Comparison of ENCODE assay signal across 51 mouse cellular contexts in the genomic region with DNA sequence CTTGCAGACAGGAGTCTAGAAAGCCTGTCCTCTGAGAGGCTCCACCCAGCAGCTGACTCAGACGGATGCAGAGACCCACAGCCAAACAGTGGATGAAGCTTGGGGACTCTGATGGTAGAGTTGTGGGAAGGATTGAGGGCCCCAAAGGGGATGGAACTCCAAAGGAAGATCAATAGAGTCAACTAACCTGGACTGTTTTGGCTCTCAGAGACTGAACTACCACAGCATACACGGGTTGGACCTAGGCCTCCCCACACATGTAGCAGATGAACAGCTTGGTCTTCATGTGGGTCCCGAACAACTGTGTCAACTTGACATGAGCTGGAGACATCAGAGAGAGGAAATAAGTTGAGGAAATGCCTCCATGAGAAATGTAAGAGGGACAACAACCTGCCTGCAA. TPM values are rescaled to one million over a fixed set of nuclear protein-coding genes. Genes with fewer than 3 reads are reported as not detected.
"Had no signal": no experiment of that assay in that cellular context is flagged by ENCODE, and none has a peak within 500 bp of the region (broad histone marks: within the 10 kb centered on the region; RNA-seq: fewer than 3 reads in every experiment).

No protein-coding gene starts in this region.

- H3K9ac ChIP-seq: heart, embryonic 12.5 days; heart, embryonic 13.5 days; heart, embryonic 15.5 days; hindbrain, embryonic 12.5 days; hindbrain, embryonic 13.5 days; hindbrain, embryonic 14.5 days; hindbrain, embryonic 15.5 days; intestine, embryonic 15.5 days; kidney, embryonic 15.5 days had no signal

- H3K4me1 ChIP-seq: heart, embryonic 10.5 days; heart, embryonic 12.5 days; hindbrain, embryonic 10.5 days; hindbrain, embryonic 12.5 days; hindbrain, embryonic 13.5 days; hindbrain, embryonic 15.5 days; intestine, embryonic 15.5 days; kidney, embryonic 15.5 days had no signal

- DNase-seq: heart, adult 2 months; heart, postnatal 10 days; heart, postnatal 14 days; heart, postnatal 36 days; heart, postnatal 4 days; kidney, adult 11 months; kidney, adult 18-20 months; kidney, adult 2 months; kidney, adult 8-10 months; kidney, adult 9 months; kidney, postnatal 10 days; kidney, postnatal 14 days; kidney, postnatal 25 days; kidney, postnatal 36 days; kidney, postnatal 4 days; layer of hippocampus, adult 9-11 months had no signal

- H3K27ac ChIP-seq: heart, adult 2 months; heart, embryonic 10.5 days; heart, embryonic 13.5 days; heart, embryonic 15.5 days; hindbrain, embryonic 10.5 days; hindbrain, embryonic 12.5 days; hindbrain, embryonic 13.5 days; hindbrain, embryonic 14.5 days; hindbrain, embryonic 15.5 days; hindbrain, postnatal 0 days; intestine, embryonic 15.5 days; kidney, embryonic 15.5 days; kidney, postnatal 0 days; layer of hippocampus, adult 2 months had no signal

- H3K4me3 ChIP-seq: heart, adult 2 months; heart, embryonic 10.5 days; heart, embryonic 12.5 days; heart, embryonic 13.5 days; heart, embryonic 15.5 days; hindbrain, embryonic 10.5 days; hindbrain, embryonic 12.5 days; hindbrain, embryonic 13.5 days; hindbrain, embryonic 15.5 days; intestine, embryonic 15.5 days; kidney, embryonic 15.5 days; layer of hippocampus, adult 2 months had no signal

- ATAC-seq: hindbrain, embryonic 16.5 days; hindbrain, postnatal 0 days; inflammation-experienced regulatory T-cells, adult 6 months; intestine, embryonic 15.5 days; intestine, embryonic 16.5 days; intestine, postnatal 0 days had no signal

- H3K4me2 ChIP-seq: heart, embryonic 11.5 days; heart, embryonic 12.5 days; heart, embryonic 13.5 days; heart, embryonic 15.5 days; hindbrain, embryonic 12.5 days; hindbrain, embryonic 13.5 days; hindbrain, embryonic 14.5 days; hindbrain, embryonic 15.5 days; intestine, embryonic 15.5 days; kidney, embryonic 15.5 days had no signal

- H3K27me3 ChIP-seq: heart, embryonic 12.5 days; heart, embryonic 13.5 days; heart, embryonic 15.5 days; hindbrain, embryonic 12.5 days; hindbrain, embryonic 13.5 days; hindbrain, embryonic 15.5 days; intestine, embryonic 15.5 days; kidney, embryonic 15.5 days had no signal

- H3K9me3 ChIP-seq: heart, embryonic 10.5 days; heart, embryonic 13.5 days; heart, embryonic 15.5 days; hindbrain, embryonic 15.5 days; intestine, embryonic 15.5 days; kidney, embryonic 15.5 days had no signal

- H3K36me3 ChIP-seq: heart, embryonic 10.5 days; heart, embryonic 12.5 days; heart, embryonic 13.5 days; heart, embryonic 15.5 days; hindbrain, embryonic 10.5 days; hindbrain, embryonic 12.5 days; hindbrain, embryonic 13.5 days; hindbrain, embryonic 15.5 days; intestine, embryonic 15.5 days; kidney, embryonic 15.5 days had no signal

RNA-seq across cellular contexts. Expression of a gene that starts 1.0 kb away (rescaled TPM):
- total RNA-seq: heart, adult 2 months; heart, adult 8-10 months; heart, postnatal 10 days; heart, postnatal 14 days; heart, postnatal 25 days; heart, postnatal 36 days; heart, postnatal 4 days; hematopoietic stem cell, adult 5-6 weeks; hindbrain, postnatal 0 days; layer of hippocampus, adult 18-20 months; layer of hippocampus, adult 2 months; layer of hippocampus, adult 8-10 months; layer of hippocampus, postnatal 10 days; layer of hippocampus, postnatal 14 days; layer of hippocampus, postnatal 25 days had no signal
- polyA plus RNA-seq: heart, adult 2 months; heart, embryonic 10.5 days; heart, embryonic 11.5 days; heart, embryonic 12.5 days; heart, embryonic 14.5 days; heart, embryonic 15.5 days; heart, embryonic 16.5 days; heart, postnatal 0 days; hindbrain, embryonic 10.5 days; hindbrain, embryonic 11.5 days; hindbrain, embryonic 12.5 days; hindbrain, embryonic 13.5 days; hindbrain, embryonic 14.5 days; hindbrain, embryonic 15.5 days; hindbrain, embryonic 16.5 days; hindbrain, postnatal 0 days; inflammation-experienced regulatory T-cells, adult 6 months; intestine, embryonic 14.5 days; intestine, postnatal 0 days; kidney, adult 2 months; kidney, embryonic 14.5 days; kidney, postnatal 0 days; large intestine, adult 2 months had no signal

RNA-seq across cellular contexts. Expression of a gene that starts 31.8 kb away (rescaled TPM):
- total RNA-seq: heart, adult 2 months; heart, adult 8-10 months; heart, postnatal 10 days; heart, postnatal 14 days; heart, postnatal 25 days; heart, postnatal 36 days; heart, postnatal 4 days; hematopoietic stem cell, adult 5-6 weeks; layer of hippocampus, adult 18-20 months; layer of hippocampus, adult 2 months; layer of hippocampus, postnatal 14 days had no signal
- polyA plus RNA-seq: heart, embryonic 10.5 days; heart, embryonic 11.5 days; heart, embryonic 12.5 days; heart, embryonic 13.5 days; heart, embryonic 14.5 days; heart, embryonic 15.5 days; heart, embryonic 16.5 days; heart, postnatal 0 days; hindbrain, embryonic 10.5 days; hindbrain, embryonic 11.5 days; hindbrain, embryonic 12.5 days; hindbrain, embryonic 13.5 days; hindbrain, embryonic 14.5 days; intestine, embryonic 14.5 days; intestine, postnatal 0 days had no signal

RNA-seq across cellular contexts. Expression of a gene that starts 45.4 kb away (rescaled TPM):
- total RNA-seq: heart, adult 2 months; heart, adult 8-10 months; heart, postnatal 10 days; heart, postnatal 14 days; heart, postnatal 25 days; heart, postnatal 36 days; heart, postnatal 4 days; hematopoietic stem cell, adult 5-6 weeks; hindbrain, postnatal 0 days; layer of hippocampus, adult 18-20 months; layer of hippocampus, adult 2 months; layer of hippocampus, postnatal 10 days; layer of hippocampus, postnatal 14 days; layer of hippocampus, postnatal 25 days had no signal
- polyA plus RNA-seq: heart, adult 2 months; heart, embryonic 10.5 days; heart, embryonic 11.5 days; heart, embryonic 12.5 days; heart, embryonic 14.5 days; heart, embryonic 15.5 days; heart, postnatal 0 days; hindbrain, embryonic 10.5 days; hindbrain, embryonic 11.5 days; hindbrain, embryonic 12.5 days; hindbrain, embryonic 13.5 days; hindbrain, embryonic 14.5 days; hindbrain, embryonic 15.5 days; hindbrain, embryonic 16.5 days; hindbrain, postnatal 0 days; inflammation-experienced regulatory T-cells, adult 6 months; intestine, embryonic 14.5 days; intestine, postnatal 0 days; kidney, embryonic 14.5 days; kidney, embryonic 16.5 days; large intestine, adult 2 months had no signal
